Mouse (Mus musculus): Measurements from ENCODE around the gene Sim2. TPM values are rescaled to one million over a fixed set of nuclear protein-coding genes. Genes with fewer than 3 reads are reported as not detected.

Sim2 gene
- polyA plus RNA-seq, 1 experiment from 2014 or later = 0.16 TPM

DNA sequence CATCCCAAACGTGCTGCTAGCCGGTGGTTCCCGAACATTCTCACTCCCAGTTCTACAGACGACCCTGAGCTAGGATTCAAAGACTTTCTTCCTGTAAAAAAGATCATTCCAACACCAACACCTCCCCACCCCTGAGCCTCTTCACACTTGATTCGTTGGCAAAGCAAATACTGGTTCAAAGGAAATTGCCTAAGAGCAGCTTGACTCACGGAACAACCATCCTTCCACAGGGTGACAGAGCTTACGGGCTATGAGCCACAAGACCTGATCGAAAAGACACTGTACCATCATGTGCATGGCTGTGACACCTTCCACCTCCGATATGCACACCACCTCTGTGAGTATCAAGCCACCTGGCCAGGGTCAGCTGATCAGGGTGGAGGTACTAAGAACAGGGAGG, 30.0 kb downstream of the Sim2 start:
- Histone ChIP-seq H3K9me3 (ENCODE audit: control insufficient read depth, low read length) (no peaks in the 10 kb centered on the region), H3K36me3 (ENCODE audit: control insufficient read depth, insufficient read depth, low read length) (no peaks in the 10 kb centered on the region), H3K4me3 (ENCODE audit: low read depth, low read length) (no peak overlapping the region), H3K27me3 (ENCODE audit: control insufficient read depth, insufficient read depth, low read length) (0 out of 2 replicates have a peak, but pooled peaks cover 2% of the 10 kb centered on the region), H3K9ac (ENCODE audit: low read length) (no peak overlapping the region), H3K27ac (ENCODE audit: low read depth, low read length) (no peak overlapping the region), H3K4me1 (ENCODE audit: control insufficient read depth, insufficient read depth, low read length) (no peaks in the 10 kb centered on the region), H3K4me2 (ENCODE audit: low read depth) (no peak overlapping the region)
- 69% methylated on average over 9 of the region's 9 CpGs for WGBS
- ATAC-seq (ENCODE audit: insufficient read depth, low FRiP score, low TSS enrichment) (no peak), DNase-seq (ENCODE audit: low spot score) (no peak)

DNA sequence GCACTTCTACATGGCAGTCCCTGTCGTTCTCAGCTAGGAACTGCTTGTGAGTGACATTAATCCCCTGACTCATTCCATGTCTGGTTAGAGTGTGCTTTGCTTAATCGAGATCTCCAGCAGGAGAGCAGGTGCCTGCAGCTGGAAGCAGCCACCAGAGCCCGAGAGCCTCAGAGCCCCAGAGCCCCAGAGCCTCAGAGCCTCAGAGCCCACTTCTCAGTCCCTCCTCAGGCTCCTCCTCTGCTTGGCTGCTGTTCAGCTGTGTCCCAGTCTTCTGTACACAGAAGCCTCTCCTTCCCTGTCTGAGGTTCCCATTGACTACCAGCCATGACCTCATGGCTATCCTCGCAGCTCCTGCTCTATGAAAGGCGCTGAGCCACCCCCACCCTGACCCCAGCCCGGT, 32.6 kb downstream of the Sim2 start:
- DNase-seq (ENCODE audit: low spot score) = no peak
- Histone ChIP-seq H3K27ac (ENCODE audit: low read depth, low read length) (no peak overlapping the region), H3K4me2 (ENCODE audit: low read depth) (no peak overlapping the region), H3K4me3 (ENCODE audit: low read depth, low read length) (no peak overlapping the region), H3K9ac (ENCODE audit: low read length) (no peak overlapping the region), H3K4me1 (ENCODE audit: control insufficient read depth, insufficient read depth, low read length) (no peaks in the 10 kb centered on the region), H3K27me3 (ENCODE audit: control insufficient read depth, insufficient read depth, low read length) (0 out of 2 replicates have a peak, but pooled peaks cover 4% of the 10 kb centered on the region), H3K9me3 (ENCODE audit: control insufficient read depth, low read length) (no peaks in the 10 kb centered on the region), H3K36me3 (ENCODE audit: control insufficient read depth, insufficient read depth, low read length) (no peaks in the 10 kb centered on the region)
- no peak for ATAC-seq (ENCODE audit: insufficient read depth, low FRiP score, low TSS enrichment)
- WGBS = 68% methylated on average over 6 of the region's 6 CpGs

DNA sequence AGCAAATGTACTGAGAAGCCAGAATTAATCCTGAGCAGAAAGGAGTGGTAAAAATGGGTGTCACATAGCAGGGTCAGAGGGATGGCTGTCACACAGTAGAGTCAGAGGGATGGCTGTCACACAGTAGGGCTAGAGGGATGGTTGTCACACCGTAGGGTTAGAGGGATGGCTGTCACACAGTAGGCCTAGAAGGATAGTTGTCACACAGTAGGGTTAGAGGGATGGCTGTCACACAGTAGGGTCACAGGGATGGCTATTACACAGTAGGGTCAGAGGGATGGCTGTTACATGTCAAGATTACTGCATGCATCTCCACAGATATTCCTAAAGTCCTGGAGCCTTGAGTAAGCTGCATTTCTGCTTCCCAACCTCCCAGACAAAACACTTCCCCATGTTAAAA, 33.7 kb downstream of the Sim2 start:
- no peaks in the 10 kb centered on the region for H3K36me3 ChIP-seq (ENCODE audit: control insufficient read depth, insufficient read depth, low read length)
- no peak overlapping the region for H3K4me2 ChIP-seq (ENCODE audit: low read depth)
- no peak for DNase-seq (ENCODE audit: low spot score)
- no peak overlapping the region for H3K9ac ChIP-seq (ENCODE audit: low read length)
- H3K4me1 ChIP-seq (ENCODE audit: control insufficient read depth, insufficient read depth, low read length) = no peaks in the 10 kb centered on the region
- no peak overlapping the region for H3K4me3 ChIP-seq (ENCODE audit: low read depth, low read length)
- no peak overlapping the region for H3K27ac ChIP-seq (ENCODE audit: low read depth, low read length)
- peaks cover 9% of the 10 kb centered on the region for H3K27me3 ChIP-seq (ENCODE audit: control insufficient read depth, insufficient read depth, low read length)
- no peak for ATAC-seq (ENCODE audit: insufficient read depth, low FRiP score, low TSS enrichment)
- no peaks in the 10 kb centered on the region for H3K9me3 ChIP-seq (ENCODE audit: control insufficient read depth, low read length)
- 91% methylated on average over 1 of the region's 1 CpGs for WGBS

DNA sequence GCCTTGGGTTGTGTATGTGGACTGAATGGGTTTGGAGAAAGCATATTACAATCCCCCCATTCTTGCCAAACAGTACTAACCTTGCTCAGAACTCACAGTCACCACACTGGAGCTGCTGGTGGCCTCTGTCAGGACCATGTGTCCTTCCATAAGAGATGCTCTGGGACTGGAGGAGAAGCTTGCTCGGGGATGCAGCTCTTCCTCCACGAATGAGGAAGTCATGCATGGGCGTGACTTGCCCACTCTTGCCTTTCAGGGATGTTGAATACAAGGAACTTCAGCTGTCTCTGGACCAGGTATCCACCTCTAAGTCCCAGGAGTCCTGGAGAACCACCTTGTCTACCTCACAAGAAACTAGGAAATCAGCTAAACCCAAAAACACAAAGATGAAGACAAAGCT, 37.6 kb downstream of the Sim2 start:
- H3K36me3 ChIP-seq (ENCODE audit: control insufficient read depth, insufficient read depth, low read length) = no peaks in the 10 kb centered on the region
- 92% methylated on average over 3 of the region's 3 CpGs for WGBS
- H3K9ac ChIP-seq (ENCODE audit: low read length) = no peak overlapping the region
- H3K9me3 ChIP-seq (ENCODE audit: control insufficient read depth, low read length) = no peaks in the 10 kb centered on the region
- no peak overlapping the region for H3K4me3 ChIP-seq (ENCODE audit: low read depth, low read length)
- no peak overlapping the region for H3K4me2 ChIP-seq (ENCODE audit: low read depth)
- ATAC-seq (ENCODE audit: insufficient read depth, low FRiP score, low TSS enrichment) (no peak), DNase-seq (ENCODE audit: low spot score) (no peak)
- H3K4me1 ChIP-seq (ENCODE audit: control insufficient read depth, insufficient read depth, low read length) = no peaks in the 10 kb centered on the region
- H3K27me3 ChIP-seq (ENCODE audit: control insufficient read depth, insufficient read depth, low read length) = peaks cover 42% of the 10 kb centered on the region
- no peak overlapping the region for H3K27ac ChIP-seq (ENCODE audit: low read depth, low read length)

DNA sequence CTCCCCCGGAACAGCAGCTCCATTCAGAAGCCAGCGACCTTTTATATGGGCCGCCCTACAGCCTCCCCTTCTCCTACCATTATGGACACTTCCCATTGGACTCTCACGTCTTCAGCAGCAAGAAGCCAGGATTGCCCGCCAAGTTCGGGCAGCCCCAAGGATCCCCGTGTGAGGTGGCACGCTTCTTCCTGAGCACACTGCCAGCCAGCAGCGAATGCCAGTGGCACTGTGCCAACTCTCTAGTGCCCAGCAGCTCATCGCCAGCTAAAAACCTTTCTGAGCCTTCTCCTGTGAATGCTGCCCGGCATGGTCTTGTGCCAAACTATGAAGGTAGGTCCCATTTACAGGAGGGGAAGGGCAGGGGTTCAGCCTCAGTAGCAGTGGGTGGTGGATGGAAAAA, 38.5 kb downstream of the Sim2 start:
- Histone ChIP-seq H3K27me3 (ENCODE audit: control insufficient read depth, insufficient read depth, low read length) (peaks cover 42% of the 10 kb centered on the region), H3K9me3 (ENCODE audit: control insufficient read depth, low read length) (no peaks in the 10 kb centered on the region), H3K36me3 (ENCODE audit: control insufficient read depth, insufficient read depth, low read length) (no peaks in the 10 kb centered on the region), H3K4me1 (ENCODE audit: control insufficient read depth, insufficient read depth, low read length) (no peaks in the 10 kb centered on the region), H3K9ac (ENCODE audit: low read length) (no peak overlapping the region), H3K27ac (ENCODE audit: low read depth, low read length) (no peak overlapping the region), H3K4me2 (ENCODE audit: low read depth) (no peak overlapping the region), H3K4me3 (ENCODE audit: low read depth, low read length) (no peak overlapping the region)
- no peak for DNase-seq (ENCODE audit: low spot score)
- 79% methylated on average over 11 of the region's 11 CpGs for WGBS
- no peak for ATAC-seq (ENCODE audit: insufficient read depth, low FRiP score, low TSS enrichment)

DNA sequence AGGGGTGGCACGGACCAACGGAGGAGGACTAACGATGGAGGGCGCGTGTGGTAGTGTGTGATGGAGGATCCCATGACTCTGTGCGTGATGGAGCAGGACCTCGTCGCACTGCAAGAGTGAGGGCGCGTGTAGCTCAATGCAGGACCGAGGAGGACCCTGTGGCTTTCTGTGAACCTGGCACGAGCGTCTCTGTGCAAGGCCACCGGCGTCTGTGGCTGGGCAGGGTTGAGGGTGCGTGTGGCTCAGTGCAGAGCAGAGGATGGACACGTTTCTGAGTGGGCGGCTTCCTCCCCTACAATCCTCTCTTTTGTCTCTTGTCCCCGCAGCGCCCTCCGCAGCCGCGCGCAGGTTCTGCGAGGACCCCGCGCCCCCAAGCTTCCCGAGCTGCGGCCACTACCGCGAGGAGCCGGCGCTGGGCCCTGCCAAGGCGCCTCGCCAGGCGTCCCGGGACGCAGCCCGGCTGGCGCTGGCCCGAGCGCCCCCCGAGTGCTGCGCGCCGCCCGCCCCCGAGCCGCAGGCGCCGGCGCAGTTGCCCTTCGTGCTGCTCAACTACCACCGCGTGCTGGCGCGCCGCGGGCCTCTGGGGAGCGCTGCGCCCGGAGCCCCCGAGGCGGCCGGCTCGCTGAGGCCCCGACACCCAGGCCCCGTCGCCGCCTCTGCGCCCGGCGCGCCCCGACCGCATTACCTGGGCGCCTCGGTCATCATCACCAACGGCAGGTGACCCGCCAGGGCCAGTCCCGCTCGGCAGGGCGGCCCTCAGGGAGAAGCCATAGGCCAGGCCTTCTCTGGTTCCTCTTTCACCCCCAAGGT, 40.6 kb downstream of the Sim2 start:
- peak overlapping the region; percentile 47 for H3K4me3 ChIP-seq (ENCODE audit: low read depth, low read length)
- peak overlapping the region; percentile 91 for H3K4me2 ChIP-seq (ENCODE audit: low read depth)
- no peaks in the 10 kb centered on the region for H3K4me1 ChIP-seq (ENCODE audit: control insufficient read depth, insufficient read depth, low read length)
- ATAC-seq (ENCODE audit: insufficient read depth, low FRiP score, low TSS enrichment) = no peak
- H3K9ac ChIP-seq (ENCODE audit: low read length) = peak overlapping the region; percentile 69
- DNase-seq (ENCODE audit: low spot score) = peak; percentile 65
- no peaks in the 10 kb centered on the region for H3K36me3 ChIP-seq (ENCODE audit: control insufficient read depth, insufficient read depth, low read length)
- under 1% methylated on average over 72 of the region's 83 CpGs for WGBS
- no peak overlapping the region for H3K27ac ChIP-seq (ENCODE audit: low read depth, low read length)
- H3K9me3 ChIP-seq (ENCODE audit: control insufficient read depth, low read length) = no peaks in the 10 kb centered on the region
- peaks cover 42% of the 10 kb centered on the region for H3K27me3 ChIP-seq (ENCODE audit: control insufficient read depth, insufficient read depth, low read length)

DNA sequence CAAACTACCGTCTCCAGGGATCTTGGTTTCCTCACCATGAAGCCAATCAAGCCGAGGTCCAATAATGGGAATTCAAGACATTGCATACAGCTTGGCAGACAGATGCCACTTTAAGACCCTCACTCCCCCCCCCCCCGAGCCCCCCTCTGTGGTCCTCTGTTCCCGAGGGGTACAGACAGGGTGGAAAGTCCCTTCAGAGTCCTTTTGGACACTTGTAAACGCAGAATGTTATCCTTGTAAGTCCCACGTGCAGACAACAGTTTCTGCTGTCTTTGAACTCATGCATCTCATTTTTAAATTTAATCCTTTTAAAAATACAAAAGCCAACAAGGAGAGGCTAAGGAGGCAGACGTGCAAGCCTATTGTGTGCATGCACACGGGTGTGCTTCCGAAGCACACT, 41.5 kb downstream of the Sim2 start:
- H3K27ac ChIP-seq (ENCODE audit: low read depth, low read length) = no peak overlapping the region
- peaks cover 42% of the 10 kb centered on the region for H3K27me3 ChIP-seq (ENCODE audit: control insufficient read depth, insufficient read depth, low read length)
- no peaks in the 10 kb centered on the region for H3K4me1 ChIP-seq (ENCODE audit: control insufficient read depth, insufficient read depth, low read length)
- ATAC-seq (ENCODE audit: insufficient read depth, low FRiP score, low TSS enrichment) (no peak), DNase-seq (ENCODE audit: low spot score) (no peak)
- H3K9me3 ChIP-seq (ENCODE audit: control insufficient read depth, low read length) = no peaks in the 10 kb centered on the region
- H3K4me2 ChIP-seq (ENCODE audit: low read depth) = no peak overlapping the region
- 43% methylated on average over 9 of the region's 9 CpGs for WGBS
- H3K36me3 ChIP-seq (ENCODE audit: control insufficient read depth, insufficient read depth, low read length) = no peaks in the 10 kb centered on the region
- no peak overlapping the region for H3K9ac ChIP-seq (ENCODE audit: low read length)
- H3K4me3 ChIP-seq (ENCODE audit: low read depth, low read length) = no peak overlapping the region; the same call in 1 of the 2 replicates

DNA sequence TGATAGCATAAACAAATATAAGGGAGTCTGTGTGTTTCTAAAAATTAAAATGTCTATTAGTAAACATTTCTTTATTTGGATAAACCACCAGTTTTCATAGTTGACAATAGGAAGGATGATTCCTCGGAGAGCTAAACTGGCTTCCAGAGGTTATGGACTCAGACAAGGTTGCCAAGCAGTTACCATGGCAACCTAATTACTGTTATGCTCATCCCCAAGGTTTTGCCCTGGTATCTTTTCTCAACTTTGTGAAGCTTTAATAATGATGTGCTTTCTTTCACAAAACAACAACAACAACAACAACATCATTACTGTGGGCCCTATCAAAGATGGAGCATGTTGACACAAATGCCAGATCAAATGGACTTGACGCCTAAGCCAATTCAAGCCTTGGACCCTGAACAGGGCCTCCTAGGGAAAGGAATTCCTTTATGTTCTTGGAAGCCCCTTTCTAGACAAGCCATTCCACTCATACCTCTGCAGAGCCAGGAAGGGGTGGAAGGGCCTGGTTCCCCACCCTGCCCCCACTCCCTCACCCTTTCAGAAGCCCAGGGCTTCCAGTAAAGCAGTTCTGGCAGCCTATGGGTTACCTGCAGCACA, 43.6 kb downstream of the Sim2 start:
- no peak for DNase-seq (ENCODE audit: low spot score)
- H3K27me3 ChIP-seq (ENCODE audit: control insufficient read depth, insufficient read depth, low read length) = peaks cover 36% of the 10 kb centered on the region

DNA sequence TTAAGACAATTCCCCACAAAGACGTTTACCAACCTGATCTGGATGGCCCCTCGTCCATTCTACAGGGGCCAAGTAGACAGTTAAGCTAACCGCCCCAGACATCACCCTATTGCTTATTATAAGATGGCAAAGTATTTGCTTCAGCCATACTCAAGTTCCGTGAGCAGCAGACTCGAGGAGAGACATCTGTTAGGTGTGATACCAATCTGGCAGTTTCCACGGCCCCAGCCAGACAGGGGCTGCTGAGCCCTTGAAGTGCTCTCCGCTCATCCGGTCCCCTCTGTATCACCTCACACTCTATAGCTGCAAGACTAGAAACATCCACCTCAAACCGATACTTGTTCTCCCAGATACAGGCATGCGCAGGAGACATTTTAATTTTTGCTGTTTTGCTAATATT, 49.5 kb downstream of the Sim2 start:
- H3K9me3 ChIP-seq (ENCODE audit: control insufficient read depth, low read length) = no peaks in the 10 kb centered on the region
- 77% methylated on average over 10 of the region's 10 CpGs for WGBS
- no peak for ATAC-seq (ENCODE audit: insufficient read depth, low FRiP score, low TSS enrichment)

More for the DNA sequence above, 43.6 kb downstream of the Sim2 start:
- 20% methylated on average over 2 of the region's 2 CpGs for WGBS
- Histone ChIP-seq H3K9me3 (ENCODE audit: control insufficient read depth, low read length) (no peaks in the 10 kb centered on the region), H3K9ac (ENCODE audit: low read length) (no peak overlapping the region), H3K36me3 (ENCODE audit: control insufficient read depth, insufficient read depth, low read length) (no peaks in the 10 kb centered on the region), H3K27ac (ENCODE audit: low read depth, low read length) (no peak overlapping the region), H3K4me2 (ENCODE audit: low read depth) (no peak overlapping the region), H3K4me1 (ENCODE audit: control insufficient read depth, insufficient read depth, low read length) (no peaks in the 10 kb centered on the region), H3K4me3 (ENCODE audit: low read depth, low read length) (no peak overlapping the region)
- no peak for ATAC-seq (ENCODE audit: insufficient read depth, low FRiP score, low TSS enrichment)

More for the DNA sequence above, 49.5 kb downstream of the Sim2 start:
- Histone ChIP-seq H3K27me3 (ENCODE audit: control insufficient read depth, insufficient read depth, low read length) (no peaks in the 10 kb centered on the region), H3K36me3 (ENCODE audit: control insufficient read depth, insufficient read depth, low read length) (no peaks in the 10 kb centered on the region), H3K4me2 (ENCODE audit: low read depth) (no peak overlapping the region), H3K9ac (ENCODE audit: low read length) (no peak overlapping the region), H3K4me3 (ENCODE audit: low read depth, low read length) (no peak overlapping the region), H3K27ac (ENCODE audit: low read depth, low read length) (no peak overlapping the region), H3K4me1 (ENCODE audit: control insufficient read depth, insufficient read depth, low read length) (no peaks in the 10 kb centered on the region)
- DNase-seq (ENCODE audit: low spot score) = no peak
